In the genomic region with DNA sequence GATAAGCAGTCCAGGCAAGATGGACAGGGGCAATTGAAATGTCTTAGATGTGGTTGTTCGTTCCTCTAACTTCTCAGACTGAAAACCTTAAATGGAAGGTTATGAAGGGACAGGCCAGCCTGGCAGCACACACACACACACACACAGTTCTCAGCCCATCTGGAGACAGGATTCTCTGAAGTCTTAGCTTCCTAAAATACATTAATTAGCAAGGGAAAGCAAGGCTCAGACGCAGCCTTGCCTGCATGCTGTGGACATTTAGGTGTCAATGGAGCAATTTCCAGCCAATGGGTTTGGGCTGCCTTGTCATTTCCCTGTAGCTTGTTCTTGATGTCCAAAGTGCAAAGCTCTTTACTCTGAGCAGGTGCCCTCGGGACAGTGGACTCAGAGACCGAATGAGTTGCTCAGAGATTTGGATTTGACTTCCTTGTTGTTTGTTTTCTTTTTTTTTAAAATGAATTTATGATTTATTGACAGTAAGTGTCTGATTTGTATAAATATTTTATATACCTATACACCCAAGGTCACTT, we compare ENCODE assay signal across 26 mouse cellular contexts.
DNase-seq lines count a peak whose midpoint lies in the region; ATAC-seq and TF ChIP-seq lines count a peak whose summit lies in the region.
"Had no signal": no experiment of that assay in that cellular context is flagged by ENCODE, and none has a peak within 500 bp of the region (broad histone marks: within the 10 kb centered on the region; RNA-seq: fewer than 3 reads in every experiment).

No protein-coding gene starts in this region.

- no peaks in the 10 kb centered on the region for H3K4me1 ChIP-seq in intestine, postnatal 0 days (replicated peaks; ENCODE audit: control insufficient read depth, insufficient read depth, low read length)
- H3K4me1 ChIP-seq: embryonic facial prominence, embryonic 12.5 days; embryonic facial prominence, embryonic 15.5 days; heart, embryonic 12.5 days; heart, embryonic 15.5 days; hindbrain, embryonic 15.5 days had no signal

- no peak for TF ChIP-seq CTCF in intestine, postnatal 0 days (IDR thresholded peaks at IDR 0.05; ENCODE audit: low read depth)

- no peak for DNase-seq in frontal cortex, postnatal 14 days (ENCODE audit: low spot score in 2 of 2)
- peak; percentile 43 for DNase-seq in kidney, adult 9 months
- no peak for DNase-seq in kidney, adult 8-10 months
- peak; percentile 58 for DNase-seq in brain, adult 2 months (ENCODE audit: low read depth, low spot score)
- no peak for DNase-seq in gastrocnemius, postnatal 36 days
- DNase-seq in adrenal gland, postnatal 14 days: no peak
- DNase-seq: adrenal gland, adult 8-10 months; adrenal gland, postnatal 36 days; cerebellum, adult 11 months; cerebellum, adult 2 months; cerebellum, adult 9-11 months; cerebellum, postnatal 25 days; forebrain, postnatal 0 days; gastrocnemius, postnatal 10 days; heart, adult 18-20 months; heart, postnatal 10 days had no signal

- no peak overlapping the region for H3K4me2 ChIP-seq in intestine, postnatal 0 days (replicated peaks; ENCODE audit: low read depth)
- H3K4me2 ChIP-seq: embryonic facial prominence, embryonic 12.5 days; embryonic facial prominence, embryonic 15.5 days; heart, embryonic 12.5 days; heart, embryonic 15.5 days; hindbrain, embryonic 12.5 days; hindbrain, embryonic 15.5 days had no signal

- intact Hi-C loops in gastrocnemius, postnatal 36 days (cut with DNase I): no loop called here

- whole genome bisulfite sequencing in intestine, postnatal 0 days: 44% methylated on average over 4 of the region's 4 CpGs

- ATAC-seq in frontal cortex, adult (ENCODE audit: low TSS enrichment): peak; percentile 21; the same call in 1 of the 2 replicates
- peak; percentile 84 for ATAC-seq in intestine, postnatal 0 days
- ATAC-seq: activated CD4-positive, CD25-positive, alpha-beta regulatory T cell, adult 4 months; forebrain, embryonic 14.5 days; forebrain, postnatal 0 days had no signal

- H3K36me3 ChIP-seq in intestine, postnatal 0 days (ENCODE audit: control insufficient read depth, insufficient read depth): no peaks in the 10 kb centered on the region
- H3K36me3 ChIP-seq: embryonic facial prominence, embryonic 12.5 days; embryonic facial prominence, embryonic 15.5 days; heart, embryonic 12.5 days; heart, embryonic 15.5 days; hindbrain, embryonic 12.5 days; hindbrain, embryonic 15.5 days had no signal

- no peaks in the 10 kb centered on the region for H3K9me3 ChIP-seq in intestine, postnatal 0 days (ENCODE audit: control insufficient read depth)
- H3K9me3 ChIP-seq: embryonic facial prominence, embryonic 12.5 days; embryonic facial prominence, embryonic 15.5 days; heart, embryonic 15.5 days; hindbrain, embryonic 12.5 days; hindbrain, embryonic 15.5 days had no signal

- H3K27me3 ChIP-seq in intestine, postnatal 0 days (replicated peaks; ENCODE audit: control insufficient read depth, insufficient read depth, low read length): no peaks in the 10 kb centered on the region
- H3K27me3 ChIP-seq: embryonic facial prominence, embryonic 12.5 days; embryonic facial prominence, embryonic 15.5 days; heart, embryonic 15.5 days; hindbrain, embryonic 12.5 days; hindbrain, embryonic 15.5 days had no signal

- no peak overlapping the region for H3K9ac ChIP-seq in intestine, postnatal 0 days (ENCODE audit: low read depth, low read length)
- H3K9ac ChIP-seq: embryonic facial prominence, embryonic 12.5 days; embryonic facial prominence, embryonic 15.5 days; forebrain, postnatal 0 days; heart, embryonic 12.5 days; heart, embryonic 15.5 days; hindbrain, embryonic 12.5 days; hindbrain, embryonic 15.5 days had no signal

- no peak overlapping the region for H3K4me3 ChIP-seq in intestine, postnatal 0 days (ENCODE audit: low read depth, low read length)
- H3K4me3 ChIP-seq: embryonic facial prominence, embryonic 12.5 days; embryonic facial prominence, embryonic 15.5 days; heart, embryonic 12.5 days; heart, embryonic 15.5 days; hindbrain, embryonic 12.5 days; hindbrain, embryonic 15.5 days had no signal

- H3K27ac ChIP-seq in intestine, postnatal 0 days (ENCODE audit: low read depth, low read length): no peak overlapping the region
- H3K27ac ChIP-seq: embryonic facial prominence, embryonic 12.5 days; embryonic facial prominence, embryonic 15.5 days; heart, embryonic 15.5 days; hindbrain, embryonic 12.5 days; hindbrain, embryonic 15.5 days had no signal

Comparison
In these comparisons a context has a peak if more than half of its experiments do, and no peak if none do; other contexts are left out.
1. DNase-seq: peak in kidney, adult 9 months (single experiment) and brain, adult 2 months (single experiment); none in frontal cortex, postnatal 14 days (0 of 2), kidney, adult 8-10 months (0 of 2), gastrocnemius, postnatal 36 days (0 of 2) and adrenal gland, postnatal 14 days (single experiment).